Mouse (Mus musculus) ovary, postnatal 10 days (tissue): ENCODE results near the gene Ifitm7.
"Not testable (repeated sequence)": the region's sequence is repeated elsewhere in the genome, so short reads cannot be mapped to it uniquely, and the experiment has no call there.

ENCODE experiments used
- DNase-seq: peaks from one replicate; pipeline ENCODE4 v3.0.0; 2022; ENCODE audit warnings: low spot score

Gene Ifitm7

DNA sequence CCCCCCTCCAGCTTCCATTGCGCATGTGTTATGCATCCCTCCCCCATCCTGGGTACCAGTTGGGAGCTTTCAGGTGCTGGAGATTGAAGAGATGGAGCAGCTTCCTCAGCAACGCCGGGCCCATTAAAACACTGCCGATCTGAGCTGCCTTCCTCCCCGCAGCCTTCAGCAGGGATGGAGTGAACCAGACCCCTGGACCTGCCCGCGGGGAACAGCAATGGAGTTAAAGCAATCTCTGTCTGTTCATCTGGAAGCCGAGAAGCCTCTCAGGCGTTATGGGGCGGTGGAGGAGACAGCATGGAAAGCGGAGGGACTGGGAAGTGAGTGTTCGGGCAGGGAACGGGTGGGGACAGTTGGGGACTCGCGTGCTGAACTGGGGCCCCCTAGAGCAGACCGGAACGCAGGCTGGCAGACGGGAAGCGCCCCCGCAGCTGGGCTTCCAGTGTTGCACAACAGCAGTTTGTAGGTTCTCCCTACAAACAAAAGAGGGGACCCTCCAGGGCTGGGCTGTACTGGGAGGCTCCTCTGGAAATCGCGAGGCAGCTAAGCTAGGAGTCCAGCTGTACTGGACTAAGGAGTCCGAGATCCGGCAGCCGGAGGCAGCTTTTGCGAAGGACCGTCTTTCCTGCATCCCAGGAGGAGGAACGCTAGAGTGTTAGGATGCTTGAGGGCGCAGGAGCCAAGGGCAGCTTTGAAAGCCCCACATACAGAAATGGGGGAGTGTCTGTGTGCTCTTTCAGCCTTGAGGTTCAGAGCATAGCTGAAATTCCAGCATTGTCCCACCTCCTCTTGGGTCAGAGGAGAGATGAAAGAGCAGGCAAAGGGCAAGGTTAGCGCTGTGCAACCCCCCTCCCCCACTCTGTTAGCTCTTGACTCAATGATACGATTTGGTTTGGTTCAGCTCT is at the start of gene Ifitm7, which contains the start of gene 2900011O08Rik:
TSS of gene Ifitm7 (minus strand) at position 315 of the 905 bp plus-strand sequence.
TSS of gene 2900011O08Rik (plus strand) at position 31 of the 905 bp plus-strand sequence.
- no peak for DNase-seq

- no peak for DNase-seq
Observed at GRCm38 (mm10) chr16:14033076-14033475, 46.4 kb upstream of the Ifitm7 start.

DNA sequence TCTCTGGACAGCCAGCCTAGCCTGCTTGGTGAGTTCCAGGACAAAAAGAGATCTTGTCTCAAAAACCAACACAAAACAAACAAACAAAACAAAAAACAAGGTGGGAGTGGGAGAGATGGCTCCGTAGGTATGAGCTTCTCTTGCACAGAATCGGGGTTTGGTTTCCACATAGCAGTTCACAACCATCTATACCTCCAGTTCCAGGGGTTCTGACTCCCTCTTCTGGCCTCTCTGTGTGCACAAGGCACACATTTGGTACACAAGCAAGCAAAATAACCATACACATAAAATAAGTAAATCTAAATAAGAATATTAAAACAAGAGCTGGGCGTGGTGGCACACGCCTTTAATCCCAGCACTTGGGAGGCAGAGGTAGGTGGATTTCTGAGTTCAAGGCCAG is 44.0 kb upstream of the Ifitm7 start:
- DNase-seq: no peak

DNA sequence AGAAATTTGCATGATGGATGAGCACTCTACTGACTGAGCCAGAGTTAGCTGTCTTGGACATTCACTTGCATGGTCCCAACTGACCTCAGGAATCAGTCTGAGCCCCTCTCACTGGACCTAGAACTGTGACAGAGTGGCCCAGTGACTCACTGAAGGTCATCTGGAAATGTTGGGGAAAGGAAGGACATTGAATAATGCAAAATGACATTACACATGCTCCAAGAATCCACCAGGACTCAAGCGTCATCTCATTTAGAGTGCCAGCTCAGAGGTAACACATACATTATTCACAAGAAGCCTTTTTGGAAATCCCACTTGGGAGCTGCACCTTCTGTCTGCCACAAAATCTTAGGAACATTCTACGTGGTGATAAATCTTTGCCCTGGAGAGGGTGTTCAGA is 43.2 kb upstream of the Ifitm7 start:
- DNase-seq: no peak

DNA sequence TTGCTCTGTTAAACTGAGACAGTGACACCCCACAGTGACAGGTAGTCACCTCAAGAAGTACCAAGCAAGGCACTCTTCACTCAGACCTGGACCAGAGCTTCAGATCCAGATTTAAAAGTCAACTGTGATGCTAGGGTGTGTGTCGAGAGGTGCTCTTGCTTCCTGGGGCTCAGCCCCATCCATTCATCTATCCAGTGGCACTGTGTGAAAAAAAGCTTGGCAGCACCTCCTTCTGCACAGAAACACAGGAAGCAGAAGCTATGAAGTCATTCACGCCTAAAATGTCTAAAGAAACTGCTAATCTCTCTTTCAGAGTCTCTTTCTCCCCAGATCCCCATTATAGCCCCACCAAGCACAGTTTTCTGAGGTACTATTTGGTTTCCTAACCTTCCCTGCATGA is 42.4 kb upstream of the Ifitm7 start:
- no peak for DNase-seq

- DNase-seq: no peak
Observed at GRCm38 (mm10) chr16:14025091-14025990, 38.7 kb upstream of the Ifitm7 start.

DNA sequence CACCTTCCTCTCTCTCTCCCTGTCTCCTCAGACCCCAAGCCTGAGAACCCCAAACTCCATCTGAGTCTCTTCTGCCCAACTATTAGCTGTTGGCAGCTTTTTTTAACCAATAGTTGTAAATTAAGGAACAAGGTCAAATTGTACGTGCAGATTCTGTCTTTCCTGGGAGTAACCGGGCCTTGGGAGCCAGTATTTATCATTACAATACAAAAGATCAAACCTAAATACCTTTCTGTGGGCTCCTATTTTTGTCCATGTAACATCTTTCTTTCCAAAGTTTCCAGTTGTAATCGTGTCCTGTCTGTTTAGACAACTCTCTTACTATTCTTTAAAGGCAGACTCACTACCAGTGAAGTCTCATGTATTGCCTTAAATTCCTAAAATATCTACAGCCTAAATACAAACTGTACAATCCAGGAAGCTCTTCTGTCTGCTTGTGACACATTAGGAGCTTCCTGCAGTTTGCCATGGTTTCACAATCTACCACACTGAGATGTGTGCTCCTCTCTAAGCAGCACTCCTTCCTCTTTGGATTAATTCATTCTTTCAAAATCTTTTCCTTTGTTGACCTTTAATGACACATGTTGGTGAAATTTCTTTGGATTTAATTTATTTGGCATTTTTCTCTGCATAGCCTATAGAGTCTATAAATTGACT is 34.6 kb upstream of the Ifitm7 start:
- DNase-seq: no peak

- DNase-seq: no peak
Observed at GRCm38 (mm10) chr16:14017306-14017705, 30.6 kb upstream of the Ifitm7 start.

DNA sequence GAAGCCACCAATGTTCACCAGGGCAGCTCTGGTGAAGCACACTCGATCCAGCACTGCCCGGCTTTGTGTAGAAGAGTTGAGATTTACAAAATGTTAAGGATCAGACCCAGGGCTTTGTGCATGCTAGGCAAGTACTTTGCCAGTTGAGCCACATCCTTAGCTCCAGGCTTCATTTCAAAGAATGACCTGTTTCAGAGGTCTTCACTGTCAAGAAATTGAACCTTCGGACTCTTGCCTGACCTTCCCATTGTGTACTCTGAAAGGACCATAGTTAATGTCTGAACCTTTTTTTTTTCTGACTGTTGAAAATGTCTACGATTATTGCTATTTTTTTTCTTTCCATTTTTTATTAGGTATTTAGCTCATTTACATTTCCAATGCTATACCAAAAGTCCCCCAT is 23.3 kb upstream of the Ifitm7 start:
- DNase-seq: no peak

DNA sequence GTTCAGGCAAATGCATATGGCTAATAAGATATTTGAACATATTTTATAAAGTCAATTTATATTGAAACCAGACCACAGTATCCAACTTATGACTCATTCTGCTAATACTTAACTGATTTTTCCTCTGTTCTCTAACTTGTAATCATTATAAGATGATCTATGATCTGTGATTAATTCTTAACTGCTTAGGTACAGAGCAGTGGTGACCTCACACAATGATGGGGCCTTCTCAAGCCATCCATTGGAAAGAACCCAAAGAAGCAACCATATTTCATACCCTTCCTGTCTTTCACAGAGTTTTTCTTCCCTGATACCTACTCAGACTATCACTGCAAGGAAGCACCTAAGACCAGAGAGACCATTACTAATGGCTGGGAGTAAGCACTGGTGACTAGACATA is 22.0 kb upstream of the Ifitm7 start:
- DNase-seq: no peak

DNA sequence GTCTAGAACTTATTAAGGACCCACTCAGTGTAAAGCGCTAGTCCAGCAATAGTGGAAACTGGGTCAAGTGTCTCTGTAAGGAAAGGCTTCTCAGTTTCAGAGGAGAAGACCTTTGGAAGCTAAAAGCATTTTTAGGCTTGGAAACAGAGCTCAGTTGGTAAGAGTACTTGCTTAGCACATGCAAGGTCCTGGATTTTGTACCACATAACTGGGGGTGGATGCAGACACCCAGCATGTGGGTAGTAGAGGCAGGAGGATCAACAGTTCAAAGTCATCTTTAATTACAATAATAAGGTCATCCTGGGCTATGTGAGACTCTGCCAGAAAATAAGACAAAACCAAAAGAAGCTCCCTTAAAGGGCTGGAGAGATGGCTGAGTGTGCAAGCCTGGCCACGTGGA is 21.4 kb upstream of the Ifitm7 start:
- DNase-seq: no peak

- no peak for DNase-seq
Observed at GRCm38 (mm10) chr16:14005266-14005665, 18.6 kb upstream of the Ifitm7 start.

GRCm38 (mm10) chr16:14004726-14005125 is 18.0 kb upstream of the Ifitm7 start:
- no peak for DNase-seq

- DNase-seq: no peak
Observed at GRCm38 (mm10) chr16:14004170-14004569, 17.5 kb upstream of the Ifitm7 start.

- DNase-seq: no peak
Observed at GRCm38 (mm10) chr16:14003386-14004130, 16.9 kb upstream of the Ifitm7 start.

DNA sequence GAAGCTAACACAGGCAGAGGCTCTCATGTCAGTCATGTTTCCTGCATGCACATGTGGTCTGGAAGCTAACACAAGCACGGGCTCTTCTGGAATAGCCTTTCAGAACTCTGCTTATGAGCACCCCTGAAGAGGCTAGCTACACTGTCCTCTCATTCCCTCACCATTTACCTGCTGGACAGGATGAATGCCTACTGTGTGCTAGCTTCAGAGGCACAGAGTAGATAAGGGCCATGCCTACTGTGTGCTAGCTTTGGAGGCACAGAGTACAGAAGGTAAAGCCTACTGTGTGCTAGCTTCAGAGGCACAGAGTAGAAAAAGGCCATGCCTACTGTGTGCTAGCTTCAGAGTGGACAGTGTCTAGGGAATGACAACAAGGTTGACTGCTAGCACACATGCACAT is 7.8 kb upstream of the Ifitm7 start:
- DNase-seq: no peak

DNA sequence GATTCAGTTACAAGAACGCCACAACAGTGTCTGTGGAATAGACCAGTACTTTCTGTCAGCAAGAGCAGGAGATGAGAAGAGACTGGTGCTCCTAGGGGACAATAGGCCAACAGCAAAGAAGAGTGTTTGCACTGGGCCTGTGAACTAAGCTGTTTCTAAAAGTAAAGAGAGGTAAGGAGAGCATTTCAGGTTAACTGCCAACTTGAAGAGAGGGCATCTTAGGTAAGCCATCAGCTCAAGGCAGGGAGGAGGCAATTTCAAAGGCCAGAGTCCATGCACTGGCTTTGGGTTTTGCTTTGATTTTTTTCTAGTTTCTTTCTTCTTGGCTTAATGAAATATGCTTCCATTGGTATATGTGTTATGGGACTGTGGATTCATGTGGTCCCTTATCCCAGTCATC is 7.4 kb upstream of the Ifitm7 start:
- DNase-seq: no peak

- no peak for DNase-seq
Observed at GRCm38 (mm10) chr16:13992518-13993248, 6.0 kb upstream of the Ifitm7 start.

DNA sequence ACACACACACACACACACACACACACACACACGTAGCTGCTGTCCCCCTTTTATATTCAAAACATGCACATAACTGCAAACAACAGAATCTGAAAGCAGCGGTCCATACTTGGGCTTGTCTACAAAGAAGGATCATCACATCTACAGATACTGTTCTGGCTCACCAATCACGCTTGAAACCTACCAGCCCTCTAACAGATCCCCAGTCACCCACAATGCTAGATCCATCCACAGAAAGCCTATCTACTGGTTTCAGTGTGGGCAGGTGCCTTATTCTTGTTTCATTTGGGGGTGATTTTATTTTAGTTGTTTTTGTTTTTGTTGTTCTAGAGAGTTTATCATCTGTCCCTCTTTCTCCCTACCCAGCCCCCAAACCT is 503 bp downstream of the Ifitm7 start:
- no peak for DNase-seq

- no peak for DNase-seq
Observed at GRCm38 (mm10) chr16:13983161-13983560, 3.5 kb downstream of the Ifitm7 start.

DNA sequence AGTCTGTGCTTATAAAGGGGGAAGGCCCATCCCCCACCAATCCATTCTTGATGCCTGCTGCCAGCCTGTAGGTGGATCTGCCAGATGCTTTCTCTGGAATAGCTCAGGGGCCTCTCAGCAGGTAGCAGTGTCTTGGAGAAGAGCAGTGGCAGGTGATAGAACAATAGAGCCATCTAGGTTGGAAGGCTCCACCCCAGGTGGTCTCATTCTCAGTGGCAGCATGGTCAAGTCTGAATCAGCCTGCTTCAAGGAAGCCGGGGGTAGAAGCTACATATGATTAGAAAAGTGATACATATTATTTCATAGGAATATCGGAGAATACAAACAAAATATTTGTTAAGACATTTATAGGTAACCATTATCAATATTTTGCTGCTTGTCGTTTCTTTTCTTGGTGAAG is 5.0 kb downstream of the Ifitm7 start:
- not testable (repeated sequence) for DNase-seq
